Mouse (Mus musculus): ENCODE data around the gene Kif21b. TPM values are rescaled to one million over a fixed set of nuclear protein-coding genes. Genes with fewer than 3 reads are reported as not detected.

Gene Kif21b
- 2.2 TPM in 2 replicates for polyA plus RNA-seq (2015; fragmentation: Nextera tagmentation; extraction: Ambion mirVana)

DNA sequence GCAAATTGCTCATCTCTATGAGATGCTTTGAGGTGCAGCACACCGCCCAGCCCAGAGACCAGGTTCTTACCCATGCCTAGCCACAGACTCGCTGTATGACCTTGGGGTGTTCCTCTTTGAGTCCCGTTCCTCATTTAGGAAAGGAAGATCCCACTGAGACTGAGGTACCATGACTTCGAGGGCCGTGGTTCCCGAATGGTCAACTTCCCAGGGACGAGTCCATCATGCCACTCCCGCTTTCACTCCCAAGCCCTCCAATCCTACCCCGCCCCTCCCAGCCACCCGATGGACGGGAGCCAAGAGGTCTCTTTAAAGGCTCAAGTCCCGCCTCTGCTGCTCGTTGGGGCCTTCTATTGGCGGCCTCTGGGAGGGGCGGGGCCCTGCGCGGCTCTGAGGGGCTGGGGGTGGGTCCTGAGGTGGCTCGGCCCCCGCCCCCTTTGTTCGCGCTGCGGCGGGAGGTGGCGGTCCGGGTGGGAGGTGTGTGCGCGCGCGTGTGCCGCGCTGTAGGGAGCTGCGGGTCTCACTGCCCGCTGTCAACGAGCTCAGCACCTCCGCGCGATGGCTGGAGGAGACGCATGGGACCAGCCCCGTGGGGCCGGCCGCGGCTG, at the start of gene Kif21b:
Kif21b (plus strand) TSS at position 439 of the 608 bp plus-strand sequence.
- Histone ChIP-seq H3K9me3 (ENCODE audit: low read length) (no peaks in the 10 kb centered on the region), H3K4me3 (ENCODE audit: low read length) (peak within 1 kb of the TSS; percentile 58), H3K27me3 (ENCODE audit: insufficient read depth, low read length) (no peaks in the 10 kb centered on the region), H3K4me2 (replicated peaks; ENCODE audit: low read depth, low read length) (peak within 1 kb of the TSS; percentile 89), H3K9ac (replicated peaks; ENCODE audit: low read length) (peak within 1 kb of the TSS; percentile 76), H3K27ac (ENCODE audit: low read length) (no peak within 1 kb of the TSS), H3K4me1 (ENCODE audit: insufficient read depth, low read length) (peaks cover 72% of the 10 kb centered on the region), H3K36me3 (ENCODE audit: insufficient read depth, low read length) (no peaks in the 10 kb centered on the region)
- ATAC-seq (ENCODE audit: low FRiP score, low TSS enrichment) = peak; percentile 92
- WGBS = 1% methylated on average over 42 of the region's 42 CpGs

DNA sequence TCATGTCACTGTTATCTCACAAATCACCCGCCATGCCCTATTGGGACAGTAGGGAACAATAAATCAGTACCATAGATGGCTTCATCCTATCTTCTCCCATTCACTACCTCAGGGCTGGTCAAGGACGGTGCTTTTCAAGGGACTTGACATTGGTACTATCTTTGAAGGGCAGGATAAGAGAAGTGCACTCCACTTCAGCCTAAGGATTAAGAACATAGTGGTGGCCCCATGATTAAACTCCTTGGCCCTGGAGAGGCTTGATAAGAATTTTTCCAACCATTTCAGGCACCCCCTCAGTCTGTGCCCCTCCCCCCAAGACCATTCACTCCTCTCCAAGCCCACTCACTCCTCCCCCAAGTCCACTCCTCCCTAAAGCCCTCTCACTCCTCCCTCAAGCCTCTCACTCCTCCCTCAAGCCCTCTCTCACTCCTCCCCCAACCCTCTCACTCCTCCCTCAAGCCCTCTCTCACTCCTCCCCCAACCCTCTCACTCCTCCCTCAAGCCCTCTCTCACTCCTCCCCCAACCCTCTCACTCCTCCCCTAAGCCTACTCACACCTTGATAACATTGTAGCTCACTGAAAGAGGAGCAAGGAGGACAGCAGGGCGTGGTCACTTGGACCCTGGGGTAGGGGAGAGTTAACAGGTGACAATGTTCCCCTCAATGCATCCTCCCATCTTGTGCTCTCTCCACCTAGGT, 45.1 kb upstream of the Kif21b start:
- no peak for ATAC-seq (ENCODE audit: low FRiP score, low TSS enrichment)
- Histone ChIP-seq H3K4me2 (replicated peaks; ENCODE audit: low read depth, low read length) (no peak overlapping the region), H3K9me3 (ENCODE audit: low read length) (peaks cover 5% of the 10 kb centered on the region; the same call in 1 of the 2 replicates), H3K4me3 (ENCODE audit: low read length) (no peak overlapping the region), H3K27ac (ENCODE audit: low read length) (no peak overlapping the region), H3K36me3 (ENCODE audit: insufficient read depth, low read length) (no peaks in the 10 kb centered on the region), H3K27me3 (ENCODE audit: insufficient read depth, low read length) (no peaks in the 10 kb centered on the region), H3K4me1 (ENCODE audit: insufficient read depth, low read length) (no peaks in the 10 kb centered on the region), H3K9ac (replicated peaks; ENCODE audit: low read length) (no peak overlapping the region)
- 84% methylated on average over 3 of the region's 3 CpGs for WGBS

DNA sequence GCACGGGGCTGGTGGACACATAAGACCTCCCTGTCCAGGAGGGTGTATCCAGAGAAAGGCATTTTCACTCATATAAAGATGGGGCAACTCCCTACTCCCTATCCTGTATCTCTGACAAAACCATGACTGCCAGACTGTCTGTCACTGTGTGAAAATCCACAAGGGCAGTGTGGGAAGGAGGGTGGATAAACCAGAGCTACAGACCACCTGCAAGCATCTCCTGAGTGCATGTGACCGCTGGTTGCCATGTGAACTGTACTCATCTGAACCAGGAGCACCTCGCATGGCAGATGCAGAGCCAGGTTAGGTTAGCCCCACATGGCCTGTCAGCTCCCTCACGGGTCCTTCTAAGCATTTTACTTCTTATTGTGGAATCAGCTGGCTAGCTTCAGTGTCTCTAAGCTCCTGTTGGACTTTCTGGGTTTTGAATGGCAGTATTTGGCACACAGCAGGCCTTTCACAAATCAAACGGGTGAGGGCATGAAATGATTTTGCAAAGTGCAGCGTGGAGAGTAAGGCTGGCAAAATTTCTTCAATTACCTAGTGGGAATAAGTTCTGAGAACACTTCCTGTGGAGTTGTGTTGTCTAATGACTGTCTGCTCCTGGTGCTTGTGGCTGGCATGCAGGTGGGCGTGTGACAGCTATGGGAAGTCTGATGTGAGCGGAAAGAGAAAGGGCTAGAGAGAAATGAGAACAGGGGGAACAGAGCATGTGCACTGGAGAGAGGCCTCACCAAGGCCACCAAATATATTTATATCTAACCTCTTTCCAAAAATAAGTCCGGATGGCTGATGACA, 41.6 kb upstream of the Kif21b start:
- H3K9me3 ChIP-seq (ENCODE audit: low read length) = no peaks in the 10 kb centered on the region
- WGBS = 81% methylated on average over 9 of the region's 9 CpGs
- no peak for ATAC-seq (ENCODE audit: low FRiP score, low TSS enrichment)
- no peak overlapping the region for H3K4me2 ChIP-seq (replicated peaks; ENCODE audit: low read depth, low read length)
- H3K4me3 ChIP-seq (ENCODE audit: low read length) = no peak overlapping the region
- H3K27ac ChIP-seq (ENCODE audit: low read length) = no peak overlapping the region
- H3K4me1 ChIP-seq (ENCODE audit: insufficient read depth, low read length) = no peaks in the 10 kb centered on the region
- H3K27me3 ChIP-seq (ENCODE audit: insufficient read depth, low read length) = no peaks in the 10 kb centered on the region
- H3K9ac ChIP-seq (replicated peaks; ENCODE audit: low read length) = no peak overlapping the region
- no peaks in the 10 kb centered on the region for H3K36me3 ChIP-seq (ENCODE audit: insufficient read depth, low read length)

DNA sequence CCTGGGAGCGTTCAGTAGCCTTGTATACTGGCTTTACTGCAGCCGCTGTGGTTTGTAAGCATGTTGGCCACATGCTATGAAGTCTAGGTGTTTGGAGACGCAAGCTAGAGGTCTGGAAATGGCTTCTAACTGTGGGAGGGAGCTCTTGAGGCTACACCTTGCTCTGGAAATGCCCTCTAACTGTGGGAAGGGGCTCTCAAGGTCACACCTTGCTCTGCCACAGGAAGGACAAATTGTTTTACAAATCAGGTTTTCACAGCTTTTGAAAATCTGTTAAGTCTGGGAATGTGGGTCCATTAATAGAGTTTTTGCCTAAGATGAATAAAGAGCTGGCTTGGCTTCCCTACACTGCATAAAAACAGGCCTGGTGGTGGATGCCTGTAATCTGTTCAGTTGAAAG, 37.5 kb upstream of the Kif21b start:
- Histone ChIP-seq H3K4me1 (ENCODE audit: insufficient read depth, low read length) (no peaks in the 10 kb centered on the region), H3K36me3 (ENCODE audit: insufficient read depth, low read length) (no peaks in the 10 kb centered on the region), H3K4me3 (ENCODE audit: low read length) (no peak overlapping the region), H3K9me3 (ENCODE audit: low read length) (no peaks in the 10 kb centered on the region), H3K27ac (ENCODE audit: low read length) (no peak overlapping the region), H3K9ac (replicated peaks; ENCODE audit: low read length) (no peak overlapping the region), H3K27me3 (ENCODE audit: insufficient read depth, low read length) (no peaks in the 10 kb centered on the region), H3K4me2 (replicated peaks; ENCODE audit: low read depth, low read length) (no peak overlapping the region)
- no peak for ATAC-seq (ENCODE audit: low FRiP score, low TSS enrichment)
- WGBS = 72% methylated on average over 3 of the region's 3 CpGs

DNA sequence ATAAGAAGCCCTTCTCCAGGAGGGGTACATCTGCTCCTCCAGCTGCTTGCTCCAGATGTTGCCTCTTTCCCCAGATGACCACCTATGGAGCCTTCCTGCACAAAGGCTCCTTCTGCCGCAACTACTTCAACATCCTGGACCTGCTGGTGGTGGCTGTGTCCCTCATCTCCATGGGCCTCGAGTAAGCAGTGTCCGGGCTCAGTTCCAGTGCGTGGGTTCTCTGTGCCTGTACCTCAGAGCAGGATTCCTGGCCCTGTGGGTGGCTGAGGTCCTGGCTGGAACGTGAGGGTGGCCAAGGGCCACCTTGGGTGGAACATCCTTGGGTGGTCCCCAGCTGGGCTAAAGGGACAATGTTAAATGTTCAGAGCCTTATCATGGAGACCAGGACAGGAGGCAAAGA, 36.4 kb upstream of the Kif21b start:
- Histone ChIP-seq H3K9ac (replicated peaks; ENCODE audit: low read length) (no peak overlapping the region), H3K27me3 (ENCODE audit: insufficient read depth, low read length) (no peaks in the 10 kb centered on the region), H3K4me3 (ENCODE audit: low read length) (no peak overlapping the region), H3K27ac (ENCODE audit: low read length) (no peak overlapping the region), H3K4me1 (ENCODE audit: insufficient read depth, low read length) (no peaks in the 10 kb centered on the region), H3K4me2 (replicated peaks; ENCODE audit: low read depth, low read length) (no peak overlapping the region), H3K9me3 (ENCODE audit: low read length) (no peaks in the 10 kb centered on the region), H3K36me3 (ENCODE audit: insufficient read depth, low read length) (no peaks in the 10 kb centered on the region)
- 83% methylated on average over 5 of the region's 5 CpGs for whole genome bisulfite sequencing
- no peak for ATAC-seq (ENCODE audit: low FRiP score, low TSS enrichment)

DNA sequence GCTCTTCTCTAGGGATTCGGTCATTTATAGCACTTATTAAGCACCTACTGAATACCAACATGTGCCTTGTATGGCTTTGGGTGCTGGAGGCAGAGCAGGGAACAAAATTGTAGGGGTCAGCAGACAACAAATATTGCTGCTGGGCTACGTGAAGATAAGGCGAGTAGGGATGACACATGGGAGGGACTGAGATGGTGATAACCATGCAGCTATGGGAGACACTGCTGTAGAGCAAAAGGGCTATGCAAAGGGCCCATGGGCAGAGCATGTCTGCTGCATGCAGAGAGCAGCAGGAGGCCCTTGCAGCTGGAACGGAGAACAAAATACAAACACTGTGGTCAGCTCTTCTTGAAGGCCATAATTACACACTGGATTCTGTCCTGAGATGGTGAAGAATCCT, 29.1 kb upstream of the Kif21b start:
- no peak overlapping the region for H3K4me2 ChIP-seq (replicated peaks; ENCODE audit: low read depth, low read length)
- H3K27ac ChIP-seq (ENCODE audit: low read length) = no peak overlapping the region
- ATAC-seq (ENCODE audit: low FRiP score, low TSS enrichment) = no peak
- no peaks in the 10 kb centered on the region for H3K27me3 ChIP-seq (ENCODE audit: insufficient read depth, low read length)
- no peak overlapping the region for H3K4me3 ChIP-seq (ENCODE audit: low read length)
- H3K9me3 ChIP-seq (ENCODE audit: low read length) = no peaks in the 10 kb centered on the region
- no peaks in the 10 kb centered on the region for H3K36me3 ChIP-seq (ENCODE audit: insufficient read depth, low read length)
- H3K9ac ChIP-seq (replicated peaks; ENCODE audit: low read length) = no peak overlapping the region
- 0 out of 2 replicates have a peak, but pooled peaks cover 7% of the 10 kb centered on the region for H3K4me1 ChIP-seq (ENCODE audit: insufficient read depth, low read length)
- WGBS = 72% methylated on average over 4 of the region's 4 CpGs

DNA sequence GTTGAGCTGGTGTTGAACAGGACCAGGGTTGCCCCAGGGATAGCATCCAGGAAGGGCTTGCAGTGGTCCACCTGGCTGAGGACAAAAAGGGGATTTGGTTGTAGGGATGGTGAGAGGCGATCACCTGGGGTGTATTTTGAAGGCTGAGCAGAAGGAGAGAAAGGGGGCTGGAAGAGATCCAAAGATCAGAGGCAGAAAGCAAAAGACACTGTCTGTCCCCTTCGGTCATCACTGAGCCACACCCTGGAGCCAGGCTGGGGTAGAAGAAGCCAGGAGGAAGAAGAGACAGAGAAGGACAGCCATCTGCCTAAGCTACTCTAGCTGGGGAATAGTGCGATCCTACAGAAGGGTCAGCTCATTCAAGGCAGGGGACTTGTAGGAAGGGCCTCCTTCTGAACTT, 28.6 kb upstream of the Kif21b start:
- ATAC-seq (ENCODE audit: low FRiP score, low TSS enrichment) = no peak
- H3K9ac ChIP-seq (replicated peaks; ENCODE audit: low read length) = no peak overlapping the region
- H3K4me2 ChIP-seq (replicated peaks; ENCODE audit: low read depth, low read length) = no peak overlapping the region
- no peak overlapping the region for H3K27ac ChIP-seq (ENCODE audit: low read length)
- H3K36me3 ChIP-seq (ENCODE audit: insufficient read depth, low read length) = no peaks in the 10 kb centered on the region
- H3K4me3 ChIP-seq (ENCODE audit: low read length) = no peak overlapping the region
- H3K27me3 ChIP-seq (ENCODE audit: insufficient read depth, low read length) = no peaks in the 10 kb centered on the region
- 0 out of 2 replicates have a peak, but pooled peaks cover 7% of the 10 kb centered on the region for H3K4me1 ChIP-seq (ENCODE audit: insufficient read depth, low read length)
- WGBS = 72% methylated on average over 3 of the region's 3 CpGs
- no peaks in the 10 kb centered on the region for H3K9me3 ChIP-seq (ENCODE audit: low read length)

DNA sequence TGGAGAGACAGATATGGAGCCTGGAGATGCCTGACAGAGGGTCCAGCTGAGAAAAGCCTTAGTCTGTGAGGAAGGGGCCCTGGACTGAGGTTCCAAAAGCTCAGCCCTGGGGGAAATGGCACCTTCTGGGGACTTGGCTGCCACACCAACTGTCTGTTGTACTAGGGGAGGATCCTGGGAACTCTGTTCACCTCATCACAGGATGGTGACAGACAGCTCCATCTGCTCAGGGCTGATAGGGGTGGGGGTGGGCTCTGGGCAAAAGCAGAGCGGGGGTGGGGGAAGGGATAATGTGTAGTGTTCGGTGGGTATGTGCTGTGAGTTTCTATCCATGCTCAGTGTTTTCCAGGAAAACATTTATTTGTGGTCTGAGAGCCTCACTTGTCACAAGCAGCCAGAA, 28.2 kb upstream of the Kif21b start:
- H3K36me3 ChIP-seq (ENCODE audit: insufficient read depth, low read length) = no peaks in the 10 kb centered on the region

DNA sequence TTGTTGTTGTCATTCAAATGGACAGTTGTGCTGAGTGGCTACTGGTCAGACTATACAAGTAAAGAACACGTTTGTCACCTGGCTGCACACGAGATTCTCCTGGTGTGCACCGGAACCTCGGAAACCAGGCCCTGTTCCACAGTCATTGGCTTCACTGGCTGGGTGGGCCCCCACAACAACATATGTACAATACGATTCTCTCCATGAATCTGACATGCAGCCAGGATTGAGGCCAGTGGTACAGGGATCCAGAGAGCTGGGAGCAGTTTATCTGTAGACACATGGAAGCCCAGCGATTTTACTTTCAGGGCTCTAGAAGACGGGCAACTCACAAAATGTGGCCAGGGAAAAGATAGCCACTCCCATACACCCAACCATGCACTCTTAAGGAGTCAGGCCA, 27.5 kb upstream of the Kif21b start:
- Histone ChIP-seq H3K4me2 (replicated peaks; ENCODE audit: low read depth, low read length) (no peak overlapping the region), H3K4me1 (ENCODE audit: insufficient read depth, low read length) (0 out of 2 replicates have a peak, but pooled peaks cover 7% of the 10 kb centered on the region), H3K27ac (ENCODE audit: low read length) (no peak overlapping the region), H3K27me3 (ENCODE audit: insufficient read depth, low read length) (no peaks in the 10 kb centered on the region), H3K9me3 (ENCODE audit: low read length) (no peaks in the 10 kb centered on the region), H3K4me3 (ENCODE audit: low read length) (no peak overlapping the region), H3K9ac (replicated peaks; ENCODE audit: low read length) (no peak overlapping the region), H3K36me3 (ENCODE audit: insufficient read depth, low read length) (no peaks in the 10 kb centered on the region)
- ATAC-seq (ENCODE audit: low FRiP score, low TSS enrichment) = no peak
- WGBS = 84% methylated on average over 7 of the region's 7 CpGs

More for the DNA sequence above, 28.2 kb upstream of the Kif21b start:
- Histone ChIP-seq H3K4me1 (ENCODE audit: insufficient read depth, low read length) (0 out of 2 replicates have a peak, but pooled peaks cover 7% of the 10 kb centered on the region), H3K9ac (replicated peaks; ENCODE audit: low read length) (no peak overlapping the region), H3K9me3 (ENCODE audit: low read length) (no peaks in the 10 kb centered on the region), H3K27ac (ENCODE audit: low read length) (no peak overlapping the region), H3K27me3 (ENCODE audit: insufficient read depth, low read length) (no peaks in the 10 kb centered on the region), H3K4me3 (ENCODE audit: low read length) (no peak overlapping the region), H3K4me2 (replicated peaks; ENCODE audit: low read depth, low read length) (no peak overlapping the region)
- WGBS = 78% methylated on average over 2 of the region's 2 CpGs
- no peak for ATAC-seq (ENCODE audit: low FRiP score, low TSS enrichment)
